Comparison of ENCODE assay signal across 33 mouse cellular contexts in genomic region chr13:93705697-93706096, GRCm38 (mm10). TPM values are rescaled to one million over a fixed set of nuclear protein-coding genes. Genes with fewer than 3 reads are reported as not detected.
DNase-seq lines count a peak whose midpoint lies in the region; ATAC-seq and TF ChIP-seq lines count a peak whose summit lies in the region.
"Had no signal": no experiment of that assay in that cellular context is flagged by ENCODE, and none has a peak within 500 bp of the region (broad histone marks: within the 10 kb centered on the region; RNA-seq: fewer than 3 reads in every experiment).

No protein-coding gene starts in this region.

- H3K4me2 ChIP-seq in heart, embryonic 12.5 days = no peak overlapping the region
- H3K4me2 ChIP-seq in liver, embryonic 16.5 days (ENCODE audit: low read depth, low read length) = no peak overlapping the region
- H3K4me2 ChIP-seq in stomach, postnatal 0 days (replicated peaks; ENCODE audit: low read depth) = no peak overlapping the region
- H3K4me2 ChIP-seq: embryonic facial prominence, embryonic 15.5 days; forebrain, embryonic 13.5 days; heart, embryonic 11.5 days; hindbrain, embryonic 13.5 days had no signal

- peak; percentile 65 for DNase-seq in heart, adult 11 months
- no peak for DNase-seq in liver
- peak; percentile 18 to 72 for DNase-seq in urinary bladder, adult 18-20 months (ENCODE audit: low spot score in 2 of 2)
- no peak for DNase-seq in urinary bladder, adult 2 months (ENCODE audit: low spot score)
- no peak for DNase-seq in stomach, postnatal 0 days (ENCODE audit: low spot score)
- DNase-seq: adrenal gland, adult 8-10 months; cerebellum, adult 8-10 months; cerebellum, postnatal 25 days; gastrocnemius, postnatal 14 days; heart, adult 18-20 months; heart, postnatal 4 days; kidney, adult 11 months; kidney, postnatal 14 days; layer of hippocampus, adult 9-11 months; midbrain, embryonic 14.5 days; right cerebral cortex, postnatal 25 days; thymus, adult 2 months; thymus, postnatal 36 days had no signal

- H3K9me3 ChIP-seq in heart, embryonic 12.5 days (replicated peaks) = no peaks in the 10 kb centered on the region
- no peaks in the 10 kb centered on the region for H3K9me3 ChIP-seq in liver, embryonic 16.5 days (replicated peaks; ENCODE audit: control insufficient read depth, low read length)
- no peaks in the 10 kb centered on the region for H3K9me3 ChIP-seq in stomach, postnatal 0 days (ENCODE audit: control insufficient read depth, low read length)
- H3K9me3 ChIP-seq: embryonic facial prominence, embryonic 10.5 days; embryonic facial prominence, embryonic 15.5 days; forebrain, embryonic 13.5 days; hindbrain, embryonic 13.5 days had no signal

- H3K27me3 ChIP-seq in heart, embryonic 12.5 days (replicated peaks) = no peaks in the 10 kb centered on the region
- no peaks in the 10 kb centered on the region for H3K27me3 ChIP-seq in liver, embryonic 16.5 days (ENCODE audit: control insufficient read depth, insufficient read depth, low read depth, low read length)
- H3K27me3 ChIP-seq in stomach, postnatal 0 days (ENCODE audit: control insufficient read depth, insufficient read depth, low read length) = no peaks in the 10 kb centered on the region
- H3K27me3 ChIP-seq: CH12.LX; embryonic facial prominence, embryonic 15.5 days; forebrain, embryonic 13.5 days; hindbrain, embryonic 13.5 days had no signal

- TF ChIP-seq EP300 in stomach, postnatal 0 days (optimal IDR thresholded peaks at IDR 0.05) = no peak

- H3K4me3 ChIP-seq in heart, embryonic 12.5 days = no peak overlapping the region
- H3K4me3 ChIP-seq in liver, embryonic 16.5 days (ENCODE audit: low read depth, low read length) = no peak overlapping the region
- no peak overlapping the region for H3K4me3 ChIP-seq in stomach, postnatal 0 days (ENCODE audit: low read depth, low read length)
- H3K4me3 ChIP-seq: embryonic facial prominence, embryonic 10.5 days; embryonic facial prominence, embryonic 15.5 days; forebrain, embryonic 13.5 days; hindbrain, embryonic 13.5 days had no signal

- TF ChIP-seq CTCF in stomach, postnatal 0 days (IDR thresholded peaks at IDR 0.05; ENCODE audit: low read depth) = no peak

- 73% methylated on average over 4 of the region's 4 CpGs for WGBS in heart, embryonic 12.5 days
- 49% methylated on average over 4 of the region's 4 CpGs for WGBS in liver, embryonic 16.5 days (ENCODE audit: insufficient replicate concordance)
- WGBS in stomach, postnatal 0 days = 66% methylated on average over 4 of the region's 4 CpGs

- no peaks in the 10 kb centered on the region for H3K36me3 ChIP-seq in heart, embryonic 12.5 days
- H3K36me3 ChIP-seq in liver, embryonic 16.5 days (ENCODE audit: control insufficient read depth, insufficient read depth) = no peaks in the 10 kb centered on the region
- H3K36me3 ChIP-seq in stomach, postnatal 0 days (ENCODE audit: control insufficient read depth, insufficient read depth, low read length) = no peaks in the 10 kb centered on the region
- H3K36me3 ChIP-seq: embryonic facial prominence, embryonic 10.5 days; embryonic facial prominence, embryonic 15.5 days; hindbrain, embryonic 13.5 days had no signal

- H3K4me1 ChIP-seq in heart, embryonic 12.5 days (replicated peaks) = no peaks in the 10 kb centered on the region
- H3K4me1 ChIP-seq in liver, embryonic 16.5 days (ENCODE audit: control insufficient read depth, low read depth, low read length) = no peaks in the 10 kb centered on the region
- no peaks in the 10 kb centered on the region for H3K4me1 ChIP-seq in stomach, postnatal 0 days (replicated peaks; ENCODE audit: control insufficient read depth, insufficient read depth)
- H3K4me1 ChIP-seq: embryonic facial prominence, embryonic 15.5 days; forebrain, embryonic 13.5 days; hindbrain, embryonic 13.5 days had no signal

- no peak overlapping the region for H3K9ac ChIP-seq in heart, embryonic 12.5 days
- H3K9ac ChIP-seq in liver, embryonic 16.5 days (ENCODE audit: low read depth, low read length) = no peak overlapping the region
- no peak overlapping the region for H3K9ac ChIP-seq in stomach, postnatal 0 days (ENCODE audit: low read length)
- H3K9ac ChIP-seq: embryonic facial prominence, embryonic 15.5 days; forebrain, embryonic 13.5 days; hindbrain, embryonic 13.5 days; liver, embryonic 14.5 days had no signal

- no peak overlapping the region for H3K27ac ChIP-seq in heart, embryonic 12.5 days (ENCODE audit: poor library complexity, severe bottlenecking)
- H3K27ac ChIP-seq in liver, embryonic 16.5 days (ENCODE audit: low read length) = peak overlapping the region; percentile 12; the same call in 1 of the 2 replicates
- no peak overlapping the region for H3K27ac ChIP-seq in stomach, postnatal 0 days (replicated peaks)
- H3K27ac ChIP-seq: embryonic facial prominence, embryonic 10.5 days; embryonic facial prominence, embryonic 15.5 days; forebrain, embryonic 13.5 days; hindbrain, embryonic 13.5 days; liver, embryonic 14.5 days had no signal

- ATAC-seq in heart, embryonic 12.5 days (ENCODE audit: insufficient number of reproducible peaks, low FRiP score) = no peak
- peak; percentile 69; the same call in 1 of the 2 replicates for ATAC-seq in liver, embryonic 16.5 days (ENCODE audit: low read depth)
- ATAC-seq in stomach, postnatal 0 days (ENCODE audit: low FRiP score, low TSS enrichment) = peak; percentile 69
- ATAC-seq in monocyte, adult 5-6 weeks (replicated peaks; ENCODE audit: insufficient number of reproducible peaks, low FRiP score, low TSS enrichment, poor library complexity, severe bottlenecking) = no peak
- ATAC-seq: forebrain, embryonic 13.5 days had no signal

RNA-seq across cellular contexts. Expression of gene Dmgdh, which starts 31.5 kb away (rescaled TPM):
- polyA plus RNA-seq in heart, embryonic 12.5 days (2016; fragmentation: Nextera tagmentation; extraction: Ambion mirVana) = 0.14 and 0.42 TPM in 2 replicates
- polyA plus RNA-seq in liver, embryonic 16.5 days (2015; fragmentation: Nextera tagmentation; extraction: Ambion mirVana) = 20.7 and 24.3 TPM in 2 replicates
- polyA plus RNA-seq in urinary bladder, adult 2 months (2012; rRNA removed) = 1.7 and 2.2 TPM in 2 replicates
- 0.12 and 0.13 TPM in 2 replicates for polyA plus RNA-seq in stomach, postnatal 0 days (2015; fragmentation: Nextera tagmentation; extraction: Ambion mirVana)
- total RNA-seq in monocyte, adult 5-6 weeks (2017) = not detected in 3 replicates
- total RNA-seq: gastrocnemius, postnatal 14 days; heart, adult 18-20 months; heart, postnatal 4 days; neutrophil, adult 5-6 weeks had no signal
- polyA plus RNA-seq: C2C12; embryonic facial prominence, embryonic 15.5 days; heart, postnatal 0 days; limb, embryonic 11.5 days; neural tube, embryonic 11.5 days had no signal

RNA-seq across cellular contexts. Expression of gene Bhmt2, which starts 31.6 kb away (rescaled TPM):
- 0.19 and 0.31 TPM in 2 replicates for polyA plus RNA-seq in heart, embryonic 12.5 days (2016; fragmentation: Nextera tagmentation; extraction: Ambion mirVana)
- 47.9 and 50.2 TPM in 2 replicates for polyA plus RNA-seq in liver, embryonic 16.5 days (2015; fragmentation: Nextera tagmentation; extraction: Ambion mirVana)
- polyA plus RNA-seq in urinary bladder, adult 2 months (2012; rRNA removed) = 1.3 TPM in 2 replicates
- 0.13 and 0.39 TPM in 2 replicates for polyA plus RNA-seq in stomach, postnatal 0 days (2015; fragmentation: Nextera tagmentation; extraction: Ambion mirVana)
- total RNA-seq in monocyte, adult 5-6 weeks (2017) = not detected in 3 replicates
- total RNA-seq: CH12.LX; gastrocnemius, postnatal 14 days; heart, adult 18-20 months; heart, postnatal 4 days; neutrophil, adult 5-6 weeks had no signal
- polyA plus RNA-seq: C2C12; embryonic facial prominence, embryonic 15.5 days; forebrain, embryonic 13.5 days; heart, postnatal 0 days; limb, embryonic 11.5 days; midbrain, embryonic 14.5 days; neural tube, embryonic 11.5 days; thymus, adult 2 months had no signal

Comparison
In these comparisons a context has a peak if more than half of its experiments do, and no peak if none do; other contexts are left out.
1. DNase-seq: peak in heart, adult 11 months (single experiment) and urinary bladder, adult 18-20 months (2 of 2); none in liver (single experiment), urinary bladder, adult 2 months (single experiment) and stomach, postnatal 0 days (single experiment).
2. ATAC-seq: peak in liver, embryonic 16.5 days (single experiment) and stomach, postnatal 0 days (single experiment); none in heart, embryonic 12.5 days (single experiment) and monocyte, adult 5-6 weeks (single experiment).
3. RNA of gene Bhmt2, which starts 31.6 kb away (polyA plus RNA-seq): 47.9 to 50.2 TPM in liver, embryonic 16.5 days; 1.3 TPM in urinary bladder, adult 2 months, 0.19 to 0.31 TPM in heart, embryonic 12.5 days and 0.13 to 0.39 TPM in stomach, postnatal 0 days; every median in the first group is over 10 times any median in the second.